Mouse (Mus musculus) embryonic fibroblast, embryonic 13.5 days (primary cell): ENCODE data around the gene Psmg1.

Source experiments
- CTCF ChIP-seq: IDR thresholded peaks from 2 replicates; pipeline ENCODE4 v1.5.1; 2011; ENCODE audit warnings: mild to moderate bottlenecking, control low read depth, low read length, moderate library complexity, borderline replicate concordance; ENCODE audit not compliant: insufficient read depth
- POLR2A ChIP-seq: IDR thresholded peaks from 2 replicates; pipeline ENCODE4 v1.6.1; 2011; ENCODE audit warnings: low read depth, mild to moderate bottlenecking, control low read depth, low read length, moderate library complexity

GRCm38 (mm10) chr16:96025244-96025643 is 34.5 kb upstream of the Psmg1 start:
- no peak for TF ChIP-seq CTCF
- TF ChIP-seq POLR2A, result no peak
